Mouse (Mus musculus): Measurements from ENCODE around the gene Mturn.

Gene Mturn

GRCm38 (mm10) chr6:54680891-54681745, at the start of gene Mturn:
Gene Mturn, plus strand, starts transcription at chr6:54681624.
- peak; percentile 98 to 99 for DNase-seq (ENCODE audit: low spot score in 2 of 2)

GRCm38 (mm10) chr6:54639877-54640276, 41.5 kb upstream of the Mturn start:
- no peak for DNase-seq (ENCODE audit: low spot score in 2 of 2)

- no peak for DNase-seq (ENCODE audit: low spot score in 2 of 2)
Observed at GRCm38 (mm10) chr6:54641953-54642352, 39.5 kb upstream of the Mturn start.

GRCm38 (mm10) chr6:54643181-54643580, 38.2 kb upstream of the Mturn start:
- no peak for DNase-seq (ENCODE audit: low spot score in 2 of 2)

- no peak for DNase-seq (ENCODE audit: low spot score in 2 of 2)
Observed at GRCm38 (mm10) chr6:54655471-54656095, 25.8 kb upstream of the Mturn start.

- DNase-seq (ENCODE audit: low spot score in 2 of 2) = no peak
Observed at GRCm38 (mm10) chr6:54657861-54658260, 23.6 kb upstream of the Mturn start.

GRCm38 (mm10) chr6:54669868-54670267, 11.6 kb upstream of the Mturn start:
- DNase-seq (ENCODE audit: low spot score in 2 of 2) = no peak

- DNase-seq (ENCODE audit: low spot score in 2 of 2) = no peak
Observed at GRCm38 (mm10) chr6:54672901-54673300, 8.5 kb upstream of the Mturn start.

- DNase-seq (ENCODE audit: low spot score in 2 of 2) = no peak
Observed at GRCm38 (mm10) chr6:54679686-54680085, 1.7 kb upstream of the Mturn start.

GRCm38 (mm10) chr6:54681746-54682428, 463 bp downstream of the Mturn start:
- no peak for DNase-seq (ENCODE audit: low spot score in 2 of 2)

- no peak for DNase-seq (ENCODE audit: low spot score in 2 of 2)
Observed at GRCm38 (mm10) chr6:54684085-54684484, 2.7 kb downstream of the Mturn start.

GRCm38 (mm10) chr6:54685103-54685502, 3.7 kb downstream of the Mturn start:
- DNase-seq (ENCODE audit: low spot score in 2 of 2) = no peak

- no peak for DNase-seq (ENCODE audit: low spot score in 2 of 2)
Observed at GRCm38 (mm10) chr6:54685716-54686395, 4.4 kb downstream of the Mturn start.

GRCm38 (mm10) chr6:54686946-54687737, 5.7 kb downstream of the Mturn start:
- DNase-seq (ENCODE audit: low spot score in 2 of 2) = no peak

- peak in 1 of 2 experiments; percentile 57 for DNase-seq (ENCODE audit: low spot score in 2 of 2)
Observed at GRCm38 (mm10) chr6:54688467-54689323, 7.3 kb downstream of the Mturn start.

GRCm38 (mm10) chr6:54689686-54690085, 8.3 kb downstream of the Mturn start:
- no peak for DNase-seq (ENCODE audit: low spot score in 2 of 2)

GRCm38 (mm10) chr6:54690838-54691237, 9.4 kb downstream of the Mturn start:
- DNase-seq (ENCODE audit: low spot score in 2 of 2) = peak in 1 of 2 experiments; percentile 51

GRCm38 (mm10) chr6:54691368-54692116, 10.1 kb downstream of the Mturn start:
- peak in 1 of 2 experiments; percentile 55 for DNase-seq (ENCODE audit: low spot score in 2 of 2)

GRCm38 (mm10) chr6:54692201-54692600, 10.8 kb downstream of the Mturn start:
- DNase-seq (ENCODE audit: low spot score in 2 of 2) = no peak
